Mouse (Mus musculus): ENCODE data around the gene Fstl3.

The Fstl3 gene

GRCm38 (mm10) chr10:79760603-79761143 is 16.4 kb upstream of the Fstl3 start:
- DNase-seq (ENCODE audit: low read depth, low spot score) = no peak

GRCm38 (mm10) chr10:79762875-79763274 is 14.2 kb upstream of the Fstl3 start:
- DNase-seq (ENCODE audit: low read depth, low spot score) = no peak

- DNase-seq (ENCODE audit: low read depth, low spot score) = no peak
Measured at GRCm38 (mm10) chr10:79764234-79764633, 12.8 kb upstream of the Fstl3 start.

DNA sequence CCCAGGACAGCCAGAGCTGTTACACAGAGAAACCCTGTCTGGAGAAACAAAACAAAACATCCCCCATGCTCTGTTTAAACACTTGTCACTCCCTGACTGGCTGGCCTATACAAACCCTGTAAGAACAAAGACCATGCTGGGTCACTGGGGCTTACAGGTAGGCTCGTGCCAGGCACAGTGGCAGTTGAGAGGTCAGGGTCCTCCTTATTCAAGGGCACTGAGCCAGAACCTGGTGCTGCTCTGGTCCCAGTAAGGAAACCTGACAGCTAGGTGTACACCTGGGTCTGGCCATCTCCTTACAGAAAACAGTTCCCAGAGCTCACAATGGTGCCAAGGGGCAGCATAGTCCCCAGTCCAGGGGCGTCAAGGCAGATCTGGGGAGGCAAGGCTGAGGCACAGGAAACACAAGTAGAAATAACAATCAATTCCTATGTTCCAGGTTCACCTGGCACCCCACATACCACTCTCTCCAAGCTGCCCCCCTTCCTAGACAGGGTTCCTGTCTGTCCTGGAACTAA is 11.8 kb upstream of the Fstl3 start:
- no peak for DNase-seq (ENCODE audit: low read depth, low spot score)

GRCm38 (mm10) chr10:79766001-79766507 is 11.0 kb upstream of the Fstl3 start:
- no peak for DNase-seq (ENCODE audit: low read depth, low spot score)

DNA sequence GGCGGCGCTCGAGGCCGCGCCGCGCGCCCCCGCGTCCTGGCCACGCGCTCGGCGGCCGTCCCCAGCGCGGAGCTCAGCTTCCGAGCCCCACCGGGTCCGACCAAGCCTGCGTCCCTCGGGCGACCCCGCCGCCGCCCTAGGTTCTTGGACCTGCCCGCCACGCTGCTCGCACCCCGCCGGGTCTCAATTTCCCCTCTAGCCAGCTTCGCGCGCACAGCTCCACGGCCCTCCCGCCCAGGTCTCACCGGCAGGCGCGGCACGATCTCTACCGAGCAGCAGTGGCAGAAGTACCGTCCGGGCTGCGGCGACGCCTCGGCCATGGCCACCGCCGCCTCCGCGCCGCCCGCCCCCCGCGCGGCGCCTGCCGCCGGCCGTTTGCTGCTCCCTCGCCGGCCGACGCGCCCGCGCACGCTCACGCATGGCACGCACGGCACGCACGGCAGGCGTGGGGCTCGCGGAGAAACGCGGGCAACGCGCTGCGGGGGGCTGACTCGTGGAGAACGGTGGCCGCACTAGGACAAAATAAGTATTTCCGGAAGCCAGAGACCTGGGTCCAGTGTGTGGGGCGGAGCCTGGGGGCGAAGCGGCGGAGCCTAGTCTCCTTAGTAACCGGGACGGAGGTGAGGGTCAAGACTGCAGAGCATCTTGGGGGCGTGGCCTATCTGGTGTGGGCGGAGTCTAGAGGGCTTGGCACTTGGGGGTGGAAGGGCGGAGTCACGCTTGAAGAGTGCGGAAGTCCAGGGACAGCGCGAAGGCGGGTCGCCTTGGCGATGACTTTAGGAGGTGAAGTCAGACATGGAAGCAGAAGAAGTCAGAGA is 10.4 kb upstream of the Fstl3 start, which contains the start of gene Rnf126:
Rnf126 (minus strand) TSS at position 445 of the 818 bp plus-strand sequence.
- peak; percentile 100 for DNase-seq (ENCODE audit: low read depth, low spot score)

- DNase-seq (ENCODE audit: low read depth, low spot score) = peak; percentile 96
Measured at GRCm38 (mm10) chr10:79767372-79768244, 9.5 kb upstream of the Fstl3 start.

GRCm38 (mm10) chr10:79768400-79768799 is 8.7 kb upstream of the Fstl3 start:
- DNase-seq (ENCODE audit: low read depth, low spot score) = peak; percentile 84

- no peak for DNase-seq (ENCODE audit: low read depth, low spot score)
Measured at GRCm38 (mm10) chr10:79769329-79769728, 7.7 kb upstream of the Fstl3 start.

- DNase-seq (ENCODE audit: low read depth, low spot score) = peak; percentile 68
Measured at GRCm38 (mm10) chr10:79772320-79772719, 4.8 kb upstream of the Fstl3 start.

GRCm38 (mm10) chr10:79773208-79773607 is 3.9 kb upstream of the Fstl3 start:
- peak; percentile 39 for DNase-seq (ENCODE audit: low read depth, low spot score)

- DNase-seq (ENCODE audit: low read depth, low spot score) = peak; percentile 42
Measured at GRCm38 (mm10) chr10:79774486-79775279, 2.4 kb upstream of the Fstl3 start.

- no peak for DNase-seq (ENCODE audit: low read depth, low spot score)
Measured at GRCm38 (mm10) chr10:79778006-79778405, 934 bp downstream of the Fstl3 start.

DNA sequence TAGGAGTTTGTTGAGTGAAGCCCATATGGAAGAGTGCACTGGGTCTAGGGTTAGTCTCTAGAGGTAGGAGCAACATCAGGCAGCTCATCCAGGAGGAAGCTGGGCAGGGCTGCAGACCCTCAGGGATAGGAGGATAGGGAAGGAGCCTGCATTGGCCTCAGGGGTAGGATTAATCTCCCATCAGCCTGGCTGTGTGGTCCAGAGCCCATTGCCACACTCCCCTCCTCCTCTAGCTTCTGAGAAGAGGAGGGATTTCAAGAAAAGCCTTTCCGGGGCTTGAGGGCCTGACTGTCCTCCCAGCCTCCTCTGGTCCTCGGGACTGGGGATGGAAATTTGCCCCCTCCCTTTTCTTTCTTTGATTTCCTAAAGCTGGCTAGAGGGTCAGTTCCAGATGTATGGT is 2.1 kb downstream of the Fstl3 start:
- no peak for DNase-seq (ENCODE audit: low read depth, low spot score)

DNA sequence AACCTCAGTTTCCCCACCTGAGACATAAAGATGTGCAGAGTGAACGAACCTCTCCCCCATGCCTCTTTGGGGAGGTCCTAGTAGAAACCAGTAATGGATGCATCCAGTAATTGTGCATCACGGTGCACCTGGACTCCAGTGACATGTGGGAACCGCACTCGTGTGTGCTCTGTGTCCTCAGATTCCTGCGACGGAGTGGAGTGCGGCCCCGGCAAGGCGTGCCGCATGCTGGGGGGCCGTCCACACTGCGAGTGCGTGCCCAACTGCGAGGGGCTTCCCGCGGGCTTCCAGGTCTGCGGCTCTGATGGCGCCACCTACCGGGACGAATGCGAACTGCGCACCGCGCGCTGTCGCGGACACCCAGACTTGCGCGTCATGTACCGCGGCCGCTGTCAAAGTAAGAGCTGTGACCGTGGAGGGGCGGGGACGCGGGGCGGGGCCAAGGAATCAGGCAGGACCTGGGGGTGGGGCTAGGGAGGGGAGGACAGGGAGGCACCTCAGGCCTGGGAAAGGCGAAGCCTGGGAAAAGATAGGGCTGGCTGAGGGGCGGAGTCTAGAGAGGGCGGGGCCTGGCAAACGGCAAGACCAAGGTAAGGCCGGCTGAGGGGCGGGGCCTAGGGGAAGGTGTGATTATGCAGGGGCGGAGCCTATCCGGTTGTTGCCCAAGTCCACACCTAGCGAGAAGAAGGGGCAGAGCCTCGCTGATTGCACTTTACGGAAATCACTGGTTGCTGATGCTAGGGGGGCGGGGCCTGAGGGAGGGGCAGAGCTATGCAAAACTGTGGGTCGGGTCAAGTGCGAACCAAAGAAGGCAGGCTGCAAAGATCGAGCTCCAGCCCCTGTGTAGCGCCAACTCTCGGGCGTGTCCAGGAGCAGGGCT is 3.0 kb downstream of the Fstl3 start:
- peak; percentile 100 for DNase-seq (ENCODE audit: low read depth, low spot score)

DNA sequence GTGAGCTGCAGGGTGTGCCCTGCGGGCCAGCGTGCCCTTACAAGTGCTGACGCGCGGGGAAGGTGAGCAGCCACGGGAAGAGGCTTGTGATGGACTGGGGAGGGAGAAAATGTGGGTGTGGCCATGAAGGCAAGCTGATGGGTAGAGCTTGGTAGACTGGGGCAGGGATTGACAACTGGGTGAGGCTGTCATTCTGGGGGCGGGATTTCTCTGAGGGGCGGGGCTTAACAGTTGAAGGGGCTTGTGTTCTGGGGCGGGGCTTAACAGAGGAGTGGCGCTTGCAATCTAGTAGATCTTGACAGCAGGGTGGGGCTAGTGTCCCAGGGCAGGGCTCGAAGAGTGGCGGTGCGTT is 3.6 kb downstream of the Fstl3 start:
- DNase-seq (ENCODE audit: low read depth, low spot score) = peak; percentile 94

- DNase-seq (ENCODE audit: low read depth, low spot score) = no peak
Measured at GRCm38 (mm10) chr10:79781139-79781538, 4.1 kb downstream of the Fstl3 start.

GRCm38 (mm10) chr10:79781956-79782355 is 4.9 kb downstream of the Fstl3 start:
- DNase-seq (ENCODE audit: low read depth, low spot score) = no peak

GRCm38 (mm10) chr10:79783050-79783449 is 6.0 kb downstream of the Fstl3 start:
- DNase-seq (ENCODE audit: low read depth, low spot score) = peak; percentile 62
